Mouse (Mus musculus): Measurements from ENCODE around the gene Cwc27. TPM values are rescaled to one million over a fixed set of nuclear protein-coding genes. Genes with fewer than 3 reads are reported as not detected.

The Cwc27 gene
- polyA plus RNA-seq, 1 experiment from 2014 or later, result 24.1 TPM

DNA sequence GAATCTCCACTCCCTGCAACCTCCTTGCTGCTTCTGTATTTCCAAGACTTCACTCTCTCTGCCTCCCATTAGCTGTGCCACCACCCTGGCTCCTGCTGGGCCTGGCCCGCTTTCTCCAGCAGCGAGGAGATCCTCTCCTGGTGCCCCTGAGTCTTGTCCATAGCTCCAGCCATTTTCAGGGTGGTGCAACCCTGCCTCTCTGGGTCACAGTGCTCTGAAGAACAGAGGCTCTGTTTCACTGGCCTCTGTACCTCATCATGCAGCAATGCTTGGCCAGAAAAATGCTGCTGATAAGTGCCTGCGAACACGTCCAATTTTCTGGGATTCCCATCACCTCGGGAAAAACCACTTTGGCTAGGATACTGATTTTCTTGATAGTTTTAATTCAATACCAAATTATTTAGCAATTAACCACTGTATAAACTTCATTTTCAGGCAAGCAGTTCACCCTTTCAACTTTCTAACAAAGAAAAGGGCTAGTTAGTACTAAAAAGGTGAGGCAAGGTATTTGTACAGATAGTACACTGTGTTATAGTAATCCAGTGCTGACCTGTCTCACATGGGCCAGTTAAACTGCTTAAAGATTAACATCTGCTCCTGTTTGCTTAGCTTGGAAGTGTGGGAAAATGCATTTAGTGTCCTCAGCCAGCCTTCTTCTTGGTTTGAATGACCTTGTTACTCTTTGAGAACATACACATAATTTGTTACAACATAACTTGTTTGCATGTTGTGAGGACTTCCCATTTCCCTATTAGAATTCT, 176.1 kb downstream of the Cwc27 start:
- no peak for ATAC-seq (ENCODE audit: low FRiP score)
- Histone ChIP-seq H3K36me3 (0 out of 2 replicates have a peak, but pooled peaks cover 3% of the 10 kb centered on the region), H3K9ac (replicated peaks) (no peak overlapping the region), H3K4me3 (replicated peaks) (no peak overlapping the region), H3K4me1 (no peaks in the 10 kb centered on the region), H3K27ac (replicated peaks) (no peak overlapping the region), H3K9me3 (replicated peaks) (no peaks in the 10 kb centered on the region), H3K27me3 (replicated peaks) (no peaks in the 10 kb centered on the region), H3K4me2 (no peak overlapping the region)
- 88% methylated on average over 5 of the region's 5 CpGs for WGBS

DNA sequence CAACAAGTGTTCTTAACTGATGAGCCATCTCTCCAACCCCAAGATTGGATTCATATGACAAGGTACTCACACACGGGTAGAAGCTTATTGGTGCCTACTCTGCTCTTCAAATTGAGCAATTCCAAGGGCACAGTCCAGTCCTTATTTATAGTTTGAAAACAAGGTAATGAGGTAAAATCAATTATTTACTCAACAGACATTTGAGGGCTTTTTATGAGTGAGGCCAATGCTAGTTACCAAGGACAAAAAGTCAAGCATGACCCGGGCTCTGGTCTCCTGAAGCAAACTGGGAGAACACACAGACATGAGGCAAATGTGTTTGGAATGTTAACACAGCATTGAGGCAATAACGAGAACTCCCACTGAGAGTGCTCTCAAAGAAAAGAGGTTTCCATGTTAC, 178.0 kb downstream of the Cwc27 start:
- no peak overlapping the region for H3K4me2 ChIP-seq
- H3K4me1 ChIP-seq, result no peaks in the 10 kb centered on the region
- no peaks in the 10 kb centered on the region for H3K27me3 ChIP-seq (replicated peaks)
- no peak for ATAC-seq (ENCODE audit: low FRiP score)
- H3K4me3 ChIP-seq (replicated peaks), result no peak overlapping the region
- no peaks in the 10 kb centered on the region for H3K9me3 ChIP-seq (replicated peaks)
- H3K9ac ChIP-seq (replicated peaks), result no peak overlapping the region
- 0 out of 2 replicates have a peak, but pooled peaks cover 3% of the 10 kb centered on the region for H3K36me3 ChIP-seq
- 84% methylated on average over 3 of the region's 3 CpGs for WGBS
- no peak overlapping the region for H3K27ac ChIP-seq (replicated peaks)

DNA sequence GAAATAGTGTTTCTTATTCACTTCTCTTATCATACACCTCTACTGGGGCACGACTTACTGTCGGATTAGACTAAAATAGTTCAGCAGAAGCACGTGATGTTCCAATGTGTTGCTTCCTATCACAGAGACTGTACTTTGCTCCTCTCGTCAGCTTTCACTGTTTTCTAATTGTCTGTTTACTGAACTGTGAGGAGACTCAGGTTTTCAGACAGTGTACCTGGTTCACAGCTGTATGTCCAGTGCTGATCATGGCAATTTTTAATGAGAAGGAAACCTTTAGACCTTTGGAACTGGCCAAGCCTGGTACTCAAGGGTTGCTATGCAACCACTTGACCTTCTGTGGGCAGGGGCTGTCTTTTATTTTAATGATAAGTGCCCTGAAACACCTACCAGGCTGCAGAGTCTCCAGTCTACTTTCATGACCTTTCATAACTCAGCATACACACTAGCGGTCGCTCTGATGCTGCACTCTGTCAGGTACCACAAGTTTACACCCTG, 180.9 kb downstream of the Cwc27 start:
- H3K36me3 ChIP-seq, result 0 out of 2 replicates have a peak, but pooled peaks cover 3% of the 10 kb centered on the region
- H3K9me3 ChIP-seq (replicated peaks), result no peaks in the 10 kb centered on the region
- H3K4me2 ChIP-seq, result no peak overlapping the region
- 91% methylated on average over 6 of the region's 6 CpGs for WGBS
- no peaks in the 10 kb centered on the region for H3K4me1 ChIP-seq
- H3K27ac ChIP-seq (replicated peaks), result no peak overlapping the region
- H3K4me3 ChIP-seq (replicated peaks), result no peak overlapping the region
- ATAC-seq (ENCODE audit: low FRiP score), result no peak
- no peaks in the 10 kb centered on the region for H3K27me3 ChIP-seq (replicated peaks)
- H3K9ac ChIP-seq (replicated peaks), result no peak overlapping the region

DNA sequence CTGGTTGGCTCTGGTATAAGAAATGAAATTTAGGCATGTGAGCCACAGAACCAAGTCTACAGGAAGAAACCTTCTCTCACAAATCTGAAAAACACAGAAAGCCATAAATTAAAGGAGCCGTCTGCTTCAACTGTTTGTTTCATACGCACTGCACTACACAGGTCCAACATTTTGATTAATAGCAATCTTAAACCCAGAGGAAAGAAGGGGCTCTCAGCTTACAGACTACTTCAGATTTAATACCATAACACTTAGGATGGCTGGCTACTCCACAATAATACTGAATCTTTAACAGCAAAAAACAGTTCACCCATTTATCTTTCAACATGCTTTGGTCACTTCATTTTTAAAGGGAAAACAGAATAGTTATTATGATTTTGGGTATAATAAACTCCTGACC, 182.2 kb downstream of the Cwc27 start:
- Histone ChIP-seq H3K27ac (replicated peaks) (no peak overlapping the region), H3K4me1 (no peaks in the 10 kb centered on the region), H3K4me3 (replicated peaks) (no peak overlapping the region), H3K9me3 (replicated peaks) (no peaks in the 10 kb centered on the region), H3K27me3 (replicated peaks) (no peaks in the 10 kb centered on the region), H3K9ac (replicated peaks) (no peak overlapping the region), H3K4me2 (no peak overlapping the region), H3K36me3 (peaks cover 9% of the 10 kb centered on the region; the same call in 1 of the 2 replicates)
- WGBS, result 61% methylated on average over 2 of the region's 2 CpGs
- no peak for ATAC-seq (ENCODE audit: low FRiP score)

DNA sequence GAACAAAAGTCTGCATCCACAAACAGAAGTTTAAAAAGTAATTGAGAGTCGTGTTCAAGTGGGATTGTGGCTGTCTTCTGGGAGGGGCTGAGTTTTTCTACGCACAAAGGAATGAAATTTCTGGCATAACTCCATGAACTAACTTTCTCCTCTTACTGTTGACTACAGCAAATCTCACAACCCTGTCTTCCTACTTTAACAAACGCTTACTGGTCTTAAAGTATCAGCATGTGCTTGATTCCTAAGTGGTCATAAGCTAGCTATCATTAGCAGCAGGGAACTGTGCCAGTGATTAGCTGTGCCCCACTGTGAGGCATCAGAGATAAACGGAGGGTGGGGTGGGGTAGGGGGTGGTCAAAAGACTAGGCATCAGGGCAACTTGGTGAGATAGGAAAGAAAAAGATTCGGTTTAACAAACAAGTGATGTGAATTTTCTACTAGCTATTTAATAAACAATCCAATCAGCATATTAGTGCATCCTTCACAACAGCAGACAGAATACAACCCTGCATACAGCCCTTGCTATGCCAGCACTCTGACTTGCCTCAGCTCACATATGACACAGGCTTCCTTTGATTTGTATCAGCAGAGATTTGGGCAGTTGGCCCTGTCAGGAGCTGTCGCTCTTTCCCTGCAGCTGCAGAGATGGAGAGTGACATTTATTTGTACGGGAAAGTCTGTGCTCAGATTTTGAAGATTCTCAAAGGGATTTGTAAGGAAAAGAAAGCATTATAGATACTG, 184.3 kb downstream of the Cwc27 start:
- WGBS, result 67% methylated on average over 7 of the region's 7 CpGs
- Histone ChIP-seq H3K27ac (replicated peaks) (no peak overlapping the region), H3K27me3 (replicated peaks) (no peaks in the 10 kb centered on the region), H3K9me3 (replicated peaks) (no peaks in the 10 kb centered on the region), H3K36me3 (peaks cover 6% of the 10 kb centered on the region; the same call in 1 of the 2 replicates), H3K9ac (replicated peaks) (no peak overlapping the region), H3K4me2 (no peak overlapping the region), H3K4me3 (replicated peaks) (no peak overlapping the region), H3K4me1 (0 out of 2 replicates have a peak, but pooled peaks cover 2% of the 10 kb centered on the region)
- ATAC-seq (ENCODE audit: low FRiP score), result no peak

DNA sequence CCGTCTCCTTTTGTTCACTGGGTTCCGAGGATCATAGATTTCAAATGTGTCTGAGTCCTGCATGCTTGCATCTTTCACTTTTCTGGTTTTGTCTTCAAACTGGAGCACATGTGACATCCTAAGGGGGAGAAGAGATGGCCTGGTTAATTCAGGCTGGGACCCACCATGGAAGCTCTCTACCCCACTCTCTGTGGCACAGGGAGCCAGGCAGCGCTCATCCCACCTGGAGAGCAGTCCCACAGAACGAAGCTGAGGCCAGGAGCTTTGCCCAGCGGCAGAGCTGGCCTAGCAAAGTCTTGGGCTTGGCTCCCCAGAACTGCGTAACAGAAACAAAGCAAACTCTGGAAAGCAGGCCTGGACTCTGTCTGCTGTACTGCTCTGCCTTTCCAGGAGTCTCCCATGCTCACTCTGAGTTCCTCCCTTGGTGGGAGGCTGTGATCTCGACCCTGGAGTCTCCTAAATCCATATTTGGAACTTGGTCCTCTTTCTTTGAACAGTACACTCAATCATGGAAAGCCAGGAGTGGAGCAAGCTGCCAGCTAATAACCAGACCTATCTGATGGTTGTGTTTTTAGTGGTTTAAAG, 185.2 kb downstream of the Cwc27 start:
- no peak overlapping the region for H3K27ac ChIP-seq (replicated peaks)
- no peak overlapping the region for H3K9ac ChIP-seq (replicated peaks)
- no peak for ATAC-seq (ENCODE audit: low FRiP score)
- no peaks in the 10 kb centered on the region for H3K9me3 ChIP-seq (replicated peaks)
- 87% methylated on average over 7 of the region's 7 CpGs for WGBS
- H3K4me3 ChIP-seq (replicated peaks), result no peak overlapping the region
- H3K4me1 ChIP-seq, result 0 out of 2 replicates have a peak, but pooled peaks cover 2% of the 10 kb centered on the region
- no peaks in the 10 kb centered on the region for H3K27me3 ChIP-seq (replicated peaks)
- no peak overlapping the region for H3K4me2 ChIP-seq
- peaks cover 6% of the 10 kb centered on the region; the same call in 1 of the 2 replicates for H3K36me3 ChIP-seq

DNA sequence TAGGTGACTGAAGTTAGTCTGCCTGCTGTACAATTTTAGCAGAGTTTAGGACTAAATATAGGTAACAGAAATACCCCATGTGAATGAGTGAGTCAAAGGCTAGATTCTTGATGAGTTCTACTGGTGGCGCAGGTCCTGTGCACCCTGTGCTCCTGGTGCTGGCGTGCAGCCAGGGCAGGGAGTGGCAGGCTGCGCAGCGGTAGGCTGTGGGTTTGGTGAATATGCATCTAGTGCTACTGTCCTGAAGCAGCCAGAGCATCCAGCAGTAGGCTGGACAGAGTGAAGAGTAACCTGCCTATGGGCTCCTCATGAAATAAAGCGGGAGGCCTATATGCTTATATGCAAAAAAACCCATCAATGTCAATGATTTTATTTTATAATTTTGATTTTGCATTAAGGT, 186.1 kb downstream of the Cwc27 start:
- Histone ChIP-seq H3K9me3 (replicated peaks) (no peaks in the 10 kb centered on the region), H3K4me2 (no peak overlapping the region), H3K27ac (replicated peaks) (no peak overlapping the region), H3K4me1 (0 out of 2 replicates have a peak, but pooled peaks cover 2% of the 10 kb centered on the region), H3K27me3 (replicated peaks) (no peaks in the 10 kb centered on the region), H3K36me3 (peaks cover 6% of the 10 kb centered on the region; the same call in 1 of the 2 replicates), H3K4me3 (replicated peaks) (no peak overlapping the region), H3K9ac (replicated peaks) (no peak overlapping the region)
- ATAC-seq (ENCODE audit: low FRiP score), result no peak
- WGBS, result 91% methylated on average over 5 of the region's 5 CpGs

DNA sequence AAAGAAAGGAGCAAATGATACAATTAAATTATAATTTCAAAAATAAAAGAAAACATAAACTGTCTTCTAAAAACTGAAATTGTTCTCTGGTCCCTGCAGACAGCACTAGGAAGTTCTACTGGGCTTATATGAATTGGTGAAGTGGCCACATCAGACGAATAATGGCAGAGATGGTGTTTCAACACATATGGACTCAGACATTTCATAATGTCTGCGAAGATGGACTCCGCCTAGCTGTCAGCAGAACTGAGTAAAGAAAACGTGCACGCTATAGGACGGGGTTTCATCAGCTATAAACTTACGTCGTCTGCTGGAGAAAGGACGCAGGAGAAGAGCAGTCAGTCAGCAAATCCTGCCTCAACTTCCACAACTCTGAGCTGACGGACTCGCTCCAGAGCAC, 187.3 kb downstream of the Cwc27 start:
- H3K4me3 ChIP-seq (replicated peaks), result no peak overlapping the region
- ATAC-seq (ENCODE audit: low FRiP score), result no peak
- H3K9me3 ChIP-seq (replicated peaks), result no peaks in the 10 kb centered on the region
- H3K9ac ChIP-seq (replicated peaks), result no peak overlapping the region
- 0 out of 2 replicates have a peak, but pooled peaks cover 2% of the 10 kb centered on the region for H3K4me1 ChIP-seq
- no peaks in the 10 kb centered on the region for H3K27me3 ChIP-seq (replicated peaks)
- peaks cover 6% of the 10 kb centered on the region; the same call in 1 of the 2 replicates for H3K36me3 ChIP-seq
- no peak overlapping the region for H3K4me2 ChIP-seq
- no peak overlapping the region for H3K27ac ChIP-seq (replicated peaks)
- WGBS, result 90% methylated on average over 11 of the region's 11 CpGs

DNA sequence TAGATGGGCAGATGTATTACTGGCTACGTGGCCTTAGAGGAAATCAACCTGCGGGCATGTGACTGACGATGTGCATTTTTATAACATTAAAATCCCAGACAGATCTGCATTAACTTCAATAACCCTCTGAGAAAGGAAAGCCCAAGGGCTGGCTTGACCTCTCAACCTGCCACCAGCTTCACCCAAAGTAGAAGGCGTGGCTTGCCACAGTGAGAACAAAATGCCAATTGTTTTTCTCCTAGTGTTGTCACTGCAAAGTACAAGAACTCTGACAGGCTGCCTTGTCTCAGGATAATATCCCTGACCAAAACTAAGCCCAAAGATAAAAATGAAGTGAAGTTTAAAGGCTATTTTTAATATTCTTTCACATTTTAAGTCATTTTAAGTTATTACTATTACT, 188.9 kb downstream of the Cwc27 start:
- no peak overlapping the region for H3K27ac ChIP-seq (replicated peaks)
- H3K27me3 ChIP-seq (replicated peaks), result no peaks in the 10 kb centered on the region
- WGBS, result 60% methylated on average over 4 of the region's 4 CpGs
- peaks cover 6% of the 10 kb centered on the region; the same call in 1 of the 2 replicates for H3K36me3 ChIP-seq
- no peak overlapping the region for H3K9ac ChIP-seq (replicated peaks)
- no peak overlapping the region for H3K4me3 ChIP-seq (replicated peaks)
- H3K4me1 ChIP-seq, result 0 out of 2 replicates have a peak, but pooled peaks cover 2% of the 10 kb centered on the region
- ATAC-seq (ENCODE audit: low FRiP score), result no peak
- H3K9me3 ChIP-seq (replicated peaks), result no peaks in the 10 kb centered on the region
- H3K4me2 ChIP-seq, result no peak overlapping the region

DNA sequence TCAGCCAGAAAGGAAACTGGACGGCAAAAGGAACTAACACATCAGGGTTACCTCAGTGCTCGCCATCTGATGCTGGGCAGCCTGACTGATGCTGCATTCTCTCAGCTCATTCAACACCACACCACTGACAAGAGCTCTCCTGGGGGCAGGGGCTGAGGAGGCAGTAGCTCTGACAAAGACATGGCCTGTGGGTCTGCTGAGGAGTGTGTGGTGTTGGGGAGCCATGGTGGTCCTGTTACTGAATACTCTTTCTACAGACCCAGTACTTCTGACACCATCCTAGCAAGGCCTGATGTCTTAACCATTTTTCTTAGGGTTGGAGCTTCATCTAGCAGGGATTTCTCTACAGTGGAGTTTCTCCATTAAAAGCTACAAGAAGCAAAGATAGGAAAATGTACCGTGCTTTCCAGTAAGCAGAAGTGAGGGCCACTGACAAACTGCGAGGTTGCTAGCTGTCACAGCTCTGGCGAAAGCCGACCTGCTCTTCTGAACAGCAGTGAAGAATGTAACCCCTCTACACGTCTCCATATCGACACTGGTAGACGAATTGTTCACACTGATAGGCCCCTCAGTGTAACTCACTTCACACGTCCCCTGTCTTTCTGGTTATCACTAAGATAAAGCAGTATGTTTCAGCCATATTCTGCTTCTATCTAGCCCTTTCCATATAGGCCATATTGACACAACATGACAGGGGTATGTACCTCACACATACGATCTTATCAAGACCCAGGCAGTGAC, 189.6 kb downstream of the Cwc27 start:
- Histone ChIP-seq H3K4me1 (0 out of 2 replicates have a peak, but pooled peaks cover 2% of the 10 kb centered on the region), H3K27ac (replicated peaks) (no peak overlapping the region), H3K27me3 (replicated peaks) (no peaks in the 10 kb centered on the region), H3K4me3 (replicated peaks) (no peak overlapping the region), H3K9me3 (replicated peaks) (no peaks in the 10 kb centered on the region), H3K36me3 (peaks cover 6% of the 10 kb centered on the region; the same call in 1 of the 2 replicates), H3K4me2 (no peak overlapping the region), H3K9ac (replicated peaks) (no peak overlapping the region)
- ATAC-seq (ENCODE audit: low FRiP score), result no peak; the same call in 1 of the 2 replicates
- 84% methylated on average over 11 of the region's 11 CpGs for WGBS
